Mouse (Mus musculus) WW6 (cell line): ENCODE measurements around the gene Dhx16.
A peak's percentile ranks its signal among the peaks of the same experiment; 100 is the strongest.

Experiments used
- DNase-seq: peaks from one replicate; pipeline ENCODE4 v3.0.0-alpha.2; 2013; ENCODE audit warnings: low read depth, low spot score

The Dhx16 gene

GRCm38 (mm10) chr17:35896781-35897643, 17.4 kb downstream of the Dhx16 start, which contains the start of gene 2310061I04Rik:
Gene 2310061I04Rik (minus strand): TSS chr17:35897431.
- DNase-seq: peak; percentile 79

GRCm38 (mm10) chr17:35897644-35898573, 18.3 kb downstream of the Dhx16 start:
- DNase-seq: no peak

- no peak for DNase-seq
These were observed 21.0 kb downstream of the Dhx16 start for GRCm38 (mm10) chr17:35900636-35901035.

- no peak for DNase-seq
These were observed 23.8 kb downstream of the Dhx16 start for GRCm38 (mm10) chr17:35903343-35903991.

- DNase-seq: no peak
These were observed 24.4 kb downstream of the Dhx16 start for GRCm38 (mm10) chr17:35903992-35904355.

- DNase-seq: no peak
These were observed 26.0 kb downstream of the Dhx16 start for GRCm38 (mm10) chr17:35905587-35905986.

- no peak for DNase-seq
These were observed 28.0 kb downstream of the Dhx16 start for GRCm38 (mm10) chr17:35907609-35908008.

- DNase-seq: no peak
These were observed 29.7 kb downstream of the Dhx16 start for GRCm38 (mm10) chr17:35909186-35909918.

GRCm38 (mm10) chr17:35909919-35910369, 30.3 kb downstream of the Dhx16 start, which contains the start of gene Atat1:
Gene Atat1 (minus strand): TSS chr17:35910075.
- peak; percentile 79 for DNase-seq

- DNase-seq: no peak
These were observed 35.4 kb downstream of the Dhx16 start for GRCm38 (mm10) chr17:35914975-35915374.

GRCm38 (mm10) chr17:35915538-35916296, 36.1 kb downstream of the Dhx16 start:
- DNase-seq: no peak

- DNase-seq: peak; percentile 99
These were observed 36.9 kb downstream of the Dhx16 start, which contains the start of the genes Mrps18b and Ppp1r10 for GRCm38 (mm10) chr17:35916297-35917142. Gene Mrps18b (minus strand): TSS chr17:35916389. Gene Ppp1r10 (plus strand): TSS chr17:35916434.

- DNase-seq: no peak
These were observed 37.5 kb downstream of the Dhx16 start for GRCm38 (mm10) chr17:35917143-35917462.

GRCm38 (mm10) chr17:35917463-35918251, 38.0 kb downstream of the Dhx16 start:
- no peak for DNase-seq

GRCm38 (mm10) chr17:35918276-35919059, 38.8 kb downstream of the Dhx16 start:
- DNase-seq: no peak

- peak; percentile 92 for DNase-seq
These were observed 39.6 kb downstream of the Dhx16 start for GRCm38 (mm10) chr17:35919060-35919715.

- DNase-seq: no peak
These were observed 40.3 kb downstream of the Dhx16 start for GRCm38 (mm10) chr17:35919864-35920301.
